Mouse (Mus musculus): ENCODE measurements around the gene Ak9.

DNA sequence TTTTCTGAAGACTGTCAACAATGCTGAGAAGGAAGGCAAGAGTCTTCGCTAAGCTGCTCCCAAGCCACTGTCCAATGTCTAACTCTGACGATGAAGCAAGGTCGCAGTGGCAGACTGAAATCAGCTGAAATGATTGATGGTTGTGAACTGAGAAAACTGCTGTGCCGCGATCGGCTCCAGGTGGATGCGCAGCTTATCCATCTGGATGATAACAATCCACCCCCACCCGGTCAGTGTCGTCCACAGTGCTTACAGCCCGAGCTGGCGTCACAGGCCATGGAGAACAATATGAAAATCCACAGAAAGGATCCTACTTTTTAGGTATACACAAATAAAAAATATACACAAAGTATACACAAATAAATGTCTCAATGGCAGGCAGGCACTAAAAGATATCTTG, 9.0 kb upstream of the Ak9 start:
- TF ChIP-seq CTCF (IDR thresholded peaks at IDR 0.05; ENCODE audit: low read depth) (no peak), EP300 (IDR thresholded peaks at IDR 0.05; ENCODE audit: low read depth) (no peak)
